Comparison of ENCODE assay signal across 22 mouse cellular contexts in genomic region chr6:148455470-148455869, GRCm38 (mm10). TPM values are rescaled to one million over a fixed set of nuclear protein-coding genes. Genes with fewer than 3 reads are reported as not detected.
DNase-seq lines count a peak whose midpoint lies in the region; ATAC-seq and TF ChIP-seq lines count a peak whose summit lies in the region.
"Had no signal": no experiment of that assay in that cellular context is flagged by ENCODE, and none has a peak within 500 bp of the region (broad histone marks: within the 10 kb centered on the region; RNA-seq: fewer than 3 reads in every experiment).

No protein-coding gene starts in this region.

- H3K4me1 ChIP-seq in kidney, postnatal 0 days (replicated peaks; ENCODE audit: insufficient read depth, low read length), result no peaks in the 10 kb centered on the region
- H3K4me1 ChIP-seq in kidney, embryonic 15.5 days, result no peaks in the 10 kb centered on the region
- H3K4me1 ChIP-seq in midbrain, postnatal 0 days (ENCODE audit: insufficient read depth, low read length), result no peaks in the 10 kb centered on the region
- H3K4me1 ChIP-seq in midbrain, embryonic 16.5 days (ENCODE audit: control insufficient read depth, insufficient read depth, low read length), result no peaks in the 10 kb centered on the region
- H3K4me1 ChIP-seq in stomach, postnatal 0 days (replicated peaks; ENCODE audit: control insufficient read depth, insufficient read depth), result no peaks in the 10 kb centered on the region
- H3K4me1 ChIP-seq: forebrain, embryonic 12.5 days; hindbrain, embryonic 10.5 days; neural tube, embryonic 13.5 days had no signal

- TF ChIP-seq EP300 in stomach, postnatal 0 days (optimal IDR thresholded peaks at IDR 0.05), result no peak

- H3K4me3 ChIP-seq in kidney, postnatal 0 days (replicated peaks; ENCODE audit: low read depth, low read length), result no peak overlapping the region
- no peak overlapping the region for H3K4me3 ChIP-seq in kidney, embryonic 15.5 days (replicated peaks)
- H3K4me3 ChIP-seq in midbrain, postnatal 0 days (ENCODE audit: low read depth, low read length), result no peak overlapping the region
- H3K4me3 ChIP-seq in midbrain, embryonic 16.5 days (ENCODE audit: low read depth, low read length), result no peak overlapping the region
- H3K4me3 ChIP-seq in stomach, postnatal 0 days (ENCODE audit: low read depth, low read length), result no peak overlapping the region
- H3K4me3 ChIP-seq: forebrain, embryonic 12.5 days; hindbrain, embryonic 10.5 days; neural tube, embryonic 13.5 days had no signal

- no peaks in the 10 kb centered on the region for H3K36me3 ChIP-seq in kidney, postnatal 0 days (ENCODE audit: insufficient read depth, low read length)
- no peaks in the 10 kb centered on the region for H3K36me3 ChIP-seq in kidney, embryonic 15.5 days
- no peaks in the 10 kb centered on the region for H3K36me3 ChIP-seq in midbrain, postnatal 0 days (ENCODE audit: insufficient read depth, low read length)
- no peaks in the 10 kb centered on the region for H3K36me3 ChIP-seq in midbrain, embryonic 16.5 days (ENCODE audit: control insufficient read depth, insufficient read depth, low read length)
- H3K36me3 ChIP-seq in stomach, postnatal 0 days (ENCODE audit: control insufficient read depth, insufficient read depth, low read length), result no peaks in the 10 kb centered on the region
- H3K36me3 ChIP-seq: forebrain, embryonic 12.5 days; hindbrain, embryonic 10.5 days; neural tube, embryonic 13.5 days had no signal

- no peak overlapping the region for H3K9ac ChIP-seq in kidney, postnatal 0 days (ENCODE audit: low read depth, low read length)
- H3K9ac ChIP-seq in kidney, embryonic 15.5 days, result no peak overlapping the region
- no peak overlapping the region for H3K9ac ChIP-seq in midbrain, postnatal 0 days (replicated peaks; ENCODE audit: low read length, poor library complexity, severe bottlenecking)
- H3K9ac ChIP-seq in midbrain, embryonic 16.5 days (ENCODE audit: low read depth, low read length), result no peak overlapping the region
- no peak overlapping the region for H3K9ac ChIP-seq in stomach, postnatal 0 days (ENCODE audit: low read length)
- H3K9ac ChIP-seq: forebrain, embryonic 12.5 days; neural tube, embryonic 13.5 days had no signal

- H3K9me3 ChIP-seq in kidney, postnatal 0 days (replicated peaks; ENCODE audit: low read length), result no peaks in the 10 kb centered on the region
- peaks cover 5% of the 10 kb centered on the region; the same call in 1 of the 2 replicates for H3K9me3 ChIP-seq in kidney, embryonic 15.5 days (replicated peaks)
- H3K9me3 ChIP-seq in midbrain, postnatal 0 days (ENCODE audit: low read length), result no peaks in the 10 kb centered on the region
- peaks cover 4% of the 10 kb centered on the region; the same call in 1 of the 2 replicates for H3K9me3 ChIP-seq in midbrain, embryonic 16.5 days (replicated peaks; ENCODE audit: control insufficient read depth, low read length, poor library complexity, severe bottlenecking)
- no peaks in the 10 kb centered on the region for H3K9me3 ChIP-seq in stomach, postnatal 0 days (ENCODE audit: control insufficient read depth, low read length)
- H3K9me3 ChIP-seq: neural tube, embryonic 13.5 days had no signal

- no peak overlapping the region for H3K27ac ChIP-seq in kidney, postnatal 0 days
- H3K27ac ChIP-seq in kidney, embryonic 15.5 days, result no peak overlapping the region
- H3K27ac ChIP-seq in midbrain, postnatal 0 days (ENCODE audit: low read depth, low read length), result no peak overlapping the region
- no peak overlapping the region for H3K27ac ChIP-seq in midbrain, embryonic 16.5 days (ENCODE audit: low read length)
- no peak overlapping the region for H3K27ac ChIP-seq in stomach, postnatal 0 days (replicated peaks)
- H3K27ac ChIP-seq: forebrain, embryonic 12.5 days; hindbrain, embryonic 10.5 days; neural tube, embryonic 13.5 days had no signal

- no peaks in the 10 kb centered on the region for H3K27me3 ChIP-seq in kidney, postnatal 0 days (ENCODE audit: insufficient read depth, low read length)
- no peaks in the 10 kb centered on the region for H3K27me3 ChIP-seq in kidney, embryonic 15.5 days
- no peaks in the 10 kb centered on the region for H3K27me3 ChIP-seq in midbrain, postnatal 0 days (ENCODE audit: insufficient read depth, low read length)
- no peaks in the 10 kb centered on the region for H3K27me3 ChIP-seq in midbrain, embryonic 16.5 days (ENCODE audit: control insufficient read depth, insufficient read depth, low read depth, low read length)
- no peaks in the 10 kb centered on the region for H3K27me3 ChIP-seq in stomach, postnatal 0 days (ENCODE audit: control insufficient read depth, insufficient read depth, low read length)
- H3K27me3 ChIP-seq: forebrain, embryonic 12.5 days; neural tube, embryonic 13.5 days had no signal

- WGBS in kidney, postnatal 0 days, result 74% methylated on average over 4 of the region's 4 CpGs
- 77% methylated on average over 4 of the region's 4 CpGs for WGBS in kidney, embryonic 15.5 days
- WGBS in midbrain, postnatal 0 days, result 71% methylated on average over 4 of the region's 4 CpGs
- WGBS in midbrain, embryonic 16.5 days, result 72% methylated on average over 4 of the region's 4 CpGs
- WGBS in stomach, postnatal 0 days, result 71% methylated on average over 4 of the region's 4 CpGs

- ATAC-seq in kidney, postnatal 0 days (replicated peaks; ENCODE audit: low FRiP score, low read depth), result no peak
- ATAC-seq in kidney, embryonic 15.5 days (replicated peaks; ENCODE audit: low FRiP score), result no peak
- ATAC-seq in midbrain, postnatal 0 days (ENCODE audit: low FRiP score), result no peak
- no peak for ATAC-seq in midbrain, embryonic 16.5 days
- no peak for ATAC-seq in stomach, postnatal 0 days (ENCODE audit: low FRiP score, low TSS enrichment)
- ATAC-seq: activated CD4-positive, CD25-positive, alpha-beta regulatory T cell, adult 4 months had no signal

- peak; percentile 37; the same call in 1 of the 2 replicates for TF ChIP-seq CTCF in kidney, postnatal 0 days (IDR thresholded peaks at IDR 0.05; ENCODE audit: low read depth)
- peak; percentile 49 for TF ChIP-seq CTCF in midbrain, postnatal 0 days (IDR thresholded peaks at IDR 0.05)
- peak; percentile 50 for TF ChIP-seq CTCF in stomach, postnatal 0 days (IDR thresholded peaks at IDR 0.05; ENCODE audit: low read depth)

- DNase-seq in kidney, postnatal 0 days (ENCODE audit: low spot score), result no peak
- no peak for DNase-seq in midbrain, postnatal 0 days (ENCODE audit: low spot score)
- peak; percentile 25 for DNase-seq in NIH3T3 (ENCODE audit: low read depth)
- DNase-seq in stomach, postnatal 0 days (ENCODE audit: low spot score), result no peak
- no peak for DNase-seq in cerebellum, postnatal 4 days (ENCODE audit: low spot score in 2 of 2)
- DNase-seq in heart, adult 9 months (ENCODE audit: low spot score in 2 of 2), result no peak
- DNase-seq: adrenal gland, postnatal 10 days; cerebellum, adult 11-12 months; cerebellum, postnatal 25 days; gastrocnemius, postnatal 25 days; kidney, adult 9 months; kidney, postnatal 4 days; lung, adult 2 months; right cerebral cortex, adult 18-20 months; thymus, postnatal 4 days had no signal

- no peak overlapping the region for H3K4me2 ChIP-seq in kidney, postnatal 0 days (ENCODE audit: low read length)
- no peak overlapping the region for H3K4me2 ChIP-seq in kidney, embryonic 15.5 days
- H3K4me2 ChIP-seq in midbrain, postnatal 0 days (ENCODE audit: low read depth, low read length, poor library complexity, severe bottlenecking), result no peak overlapping the region
- H3K4me2 ChIP-seq in midbrain, embryonic 16.5 days (ENCODE audit: low read length), result no peak overlapping the region
- no peak overlapping the region for H3K4me2 ChIP-seq in stomach, postnatal 0 days (replicated peaks; ENCODE audit: low read depth)
- H3K4me2 ChIP-seq: forebrain, embryonic 12.5 days; midbrain, embryonic 11.5 days; neural tube, embryonic 13.5 days had no signal

RNA-seq across cellular contexts. Expression of gene Tmtc1, which starts 11.3 kb away (rescaled TPM):
- 1.1 and 1.4 TPM in 2 replicates for polyA plus RNA-seq in kidney, postnatal 0 days (2015; fragmentation: Nextera tagmentation; extraction: Ambion mirVana)
- 1.6 and 2.0 TPM in 2 replicates for polyA plus RNA-seq in kidney, embryonic 15.5 days (2015; fragmentation: Nextera tagmentation; extraction: Ambion mirVana)
- total RNA-seq in midbrain, postnatal 0 days (2014; rRNA removed), result 29.4 and 30.9 TPM in 2 replicates
- polyA plus RNA-seq in midbrain, postnatal 0 days (2015; fragmentation: Nextera tagmentation; extraction: Ambion mirVana), result 1.6 and 2.0 TPM in 2 replicates
- 2.6 and 2.9 TPM in 2 replicates for polyA plus RNA-seq in midbrain, embryonic 16.5 days (2015; fragmentation: Nextera tagmentation; extraction: Ambion mirVana)
- 0.93 and 0.97 TPM in 2 replicates for polyA plus RNA-seq in stomach, postnatal 0 days (2015; fragmentation: Nextera tagmentation; extraction: Ambion mirVana)
